Mouse (Mus musculus): ENCODE results near the gene Il13. TPM values are rescaled to one million over a fixed set of nuclear protein-coding genes. Genes with fewer than 3 reads are reported as not detected.

The Il13 gene
- polyA plus RNA-seq, 1 experiment from 2014 or later: not detected

DNA sequence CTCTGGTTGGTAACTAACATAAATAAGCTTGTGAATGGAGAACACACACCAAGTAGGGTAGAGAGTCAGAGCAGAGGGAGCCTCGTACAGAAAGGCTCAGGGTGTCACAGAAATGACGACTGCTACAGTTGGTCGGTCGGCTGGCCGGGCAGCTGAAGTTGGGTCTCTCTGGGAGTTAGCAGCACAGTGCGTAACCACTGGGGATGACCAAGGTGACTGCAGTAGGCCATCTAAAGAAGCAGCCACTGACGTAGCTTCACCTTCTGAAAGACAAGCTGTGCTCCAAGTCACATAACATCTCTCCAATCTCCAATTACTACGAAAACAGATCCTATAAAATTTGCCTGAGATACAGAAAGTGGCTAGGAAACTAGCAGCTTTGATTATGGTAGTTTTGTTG, 22.9 kb upstream of the Il13 start:
- Histone ChIP-seq H3K36me3 (ENCODE audit: control insufficient read depth, insufficient read depth, low read length) (no peaks in the 10 kb centered on the region), H3K27me3 (ENCODE audit: control insufficient read depth, insufficient read depth, low read length) (no peaks in the 10 kb centered on the region), H3K9ac (ENCODE audit: low read depth, low read length) (no peak overlapping the region), H3K4me2 (replicated peaks; ENCODE audit: low read depth, low read length) (no peak overlapping the region), H3K4me1 (replicated peaks; ENCODE audit: control insufficient read depth, insufficient read depth, low read length) (no peaks in the 10 kb centered on the region), H3K9me3 (ENCODE audit: control insufficient read depth, low read length) (no peaks in the 10 kb centered on the region), H3K27ac (ENCODE audit: low read depth, low read length) (no peak overlapping the region), H3K4me3 (ENCODE audit: low read depth, low read length) (no peak overlapping the region)
- 92% methylated on average over 8 of the region's 8 CpGs for WGBS
- DNase-seq (ENCODE audit: low spot score): no peak
- ATAC-seq (ENCODE audit: low FRiP score): no peak

DNA sequence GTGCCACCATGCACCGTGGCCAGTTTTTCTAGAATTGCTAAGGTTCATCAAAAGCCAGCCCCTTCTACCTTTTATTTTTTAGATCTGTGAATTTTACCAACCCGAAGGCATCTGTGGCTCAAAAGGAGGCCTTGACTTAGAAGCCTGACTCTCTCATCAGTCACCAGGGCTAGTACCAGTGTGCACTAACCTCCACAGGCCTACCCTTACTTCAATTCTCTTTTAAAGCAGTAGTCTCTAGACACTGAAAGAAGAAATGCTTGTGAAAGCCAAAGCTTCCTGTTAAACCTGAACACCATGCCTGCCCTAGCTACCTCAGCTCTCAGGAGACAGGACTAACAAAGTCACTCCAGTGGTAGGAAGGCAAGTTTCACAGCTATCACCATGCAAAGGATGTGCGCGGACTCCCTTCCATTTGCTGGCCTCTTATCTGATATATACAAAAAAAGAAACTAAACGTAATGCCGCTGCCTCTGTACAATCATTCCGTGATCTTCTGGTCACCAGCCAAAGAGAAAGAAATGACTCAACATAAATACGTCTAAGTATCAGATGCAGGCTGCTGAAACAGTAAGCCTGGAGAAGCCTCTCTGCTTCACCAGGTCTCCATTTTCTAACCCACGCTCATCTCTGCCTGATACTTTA, 22.2 kb upstream of the Il13 start:
- Histone ChIP-seq H3K36me3 (ENCODE audit: control insufficient read depth, insufficient read depth, low read length) (no peaks in the 10 kb centered on the region), H3K4me3 (ENCODE audit: low read depth, low read length) (no peak overlapping the region), H3K9me3 (ENCODE audit: control insufficient read depth, low read length) (no peaks in the 10 kb centered on the region), H3K4me2 (replicated peaks; ENCODE audit: low read depth, low read length) (no peak overlapping the region), H3K27ac (ENCODE audit: low read depth, low read length) (no peak overlapping the region), H3K4me1 (replicated peaks; ENCODE audit: control insufficient read depth, insufficient read depth, low read length) (no peaks in the 10 kb centered on the region), H3K27me3 (ENCODE audit: control insufficient read depth, insufficient read depth, low read length) (no peaks in the 10 kb centered on the region), H3K9ac (ENCODE audit: low read depth, low read length) (no peak overlapping the region)
- DNase-seq (ENCODE audit: low spot score) (no peak), ATAC-seq (ENCODE audit: low FRiP score) (no peak)
- 94% methylated on average over 9 of the region's 9 CpGs for WGBS

DNA sequence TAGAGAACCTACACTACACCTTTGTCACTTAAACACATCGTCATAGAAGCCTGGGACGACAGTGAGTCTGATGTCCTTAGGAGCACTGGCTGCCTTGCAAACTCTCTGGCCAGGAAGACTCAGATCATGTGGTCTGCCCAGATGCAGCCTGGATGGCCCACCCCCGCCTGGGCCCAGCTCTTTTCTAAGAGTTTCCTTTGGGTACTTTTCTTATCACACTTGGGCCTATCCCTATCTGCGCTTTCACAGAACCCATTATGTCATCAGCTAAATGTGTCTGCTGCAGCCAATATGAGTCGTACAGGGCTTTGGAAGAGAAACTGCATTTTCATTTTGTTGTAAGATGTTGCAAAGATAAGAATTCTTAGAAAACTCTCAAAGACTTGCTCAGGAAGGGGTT, 20.5 kb upstream of the Il13 start:
- no peak overlapping the region for H3K4me3 ChIP-seq (ENCODE audit: low read depth, low read length)
- DNase-seq (ENCODE audit: low spot score) (no peak), ATAC-seq (ENCODE audit: low FRiP score) (no peak)
- no peak overlapping the region for H3K27ac ChIP-seq (ENCODE audit: low read depth, low read length)
- no peak overlapping the region for H3K4me2 ChIP-seq (replicated peaks; ENCODE audit: low read depth, low read length)
- no peaks in the 10 kb centered on the region for H3K4me1 ChIP-seq (replicated peaks; ENCODE audit: control insufficient read depth, insufficient read depth, low read length)
- H3K9me3 ChIP-seq (ENCODE audit: control insufficient read depth, low read length): no peaks in the 10 kb centered on the region
- WGBS: 92% methylated on average over 5 of the region's 5 CpGs
- H3K36me3 ChIP-seq (ENCODE audit: control insufficient read depth, insufficient read depth, low read length): 0 out of 2 replicates have a peak, but pooled peaks cover 2% of the 10 kb centered on the region
- H3K27me3 ChIP-seq (ENCODE audit: control insufficient read depth, insufficient read depth, low read length): no peaks in the 10 kb centered on the region
- no peak overlapping the region for H3K9ac ChIP-seq (ENCODE audit: low read depth, low read length)

DNA sequence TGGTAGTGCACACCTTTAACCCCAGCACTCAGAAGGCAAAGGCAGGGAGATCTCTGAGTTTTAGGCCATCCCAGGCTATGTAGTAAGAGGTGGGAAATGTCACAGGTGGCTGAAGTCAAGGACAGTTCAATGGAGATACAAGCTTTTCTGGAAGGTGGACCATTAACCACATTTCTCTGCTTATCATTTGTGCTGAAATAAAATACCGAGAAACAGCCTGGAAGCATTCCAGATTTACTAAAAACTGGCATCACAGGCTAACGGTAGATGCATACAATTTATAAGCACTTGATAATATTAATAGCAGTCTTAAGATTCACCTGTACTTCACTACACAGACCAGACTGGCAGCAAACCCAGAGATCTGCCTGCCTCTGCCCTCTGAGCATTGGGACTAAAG, 17.9 kb upstream of the Il13 start:
- WGBS: 100% methylated on average over 2 of the region's 2 CpGs
- ATAC-seq (ENCODE audit: low FRiP score) (no peak), DNase-seq (ENCODE audit: low spot score) (no peak)
- Histone ChIP-seq H3K27ac (ENCODE audit: low read depth, low read length) (no peak overlapping the region), H3K36me3 (ENCODE audit: control insufficient read depth, insufficient read depth, low read length) (0 out of 2 replicates have a peak, but pooled peaks cover 2% of the 10 kb centered on the region), H3K9me3 (ENCODE audit: control insufficient read depth, low read length) (no peaks in the 10 kb centered on the region), H3K4me1 (replicated peaks; ENCODE audit: control insufficient read depth, insufficient read depth, low read length) (no peaks in the 10 kb centered on the region), H3K4me2 (replicated peaks; ENCODE audit: low read depth, low read length) (no peak overlapping the region), H3K27me3 (ENCODE audit: control insufficient read depth, insufficient read depth, low read length) (no peaks in the 10 kb centered on the region), H3K9ac (ENCODE audit: low read depth, low read length) (no peak overlapping the region), H3K4me3 (ENCODE audit: low read depth, low read length) (no peak overlapping the region)

DNA sequence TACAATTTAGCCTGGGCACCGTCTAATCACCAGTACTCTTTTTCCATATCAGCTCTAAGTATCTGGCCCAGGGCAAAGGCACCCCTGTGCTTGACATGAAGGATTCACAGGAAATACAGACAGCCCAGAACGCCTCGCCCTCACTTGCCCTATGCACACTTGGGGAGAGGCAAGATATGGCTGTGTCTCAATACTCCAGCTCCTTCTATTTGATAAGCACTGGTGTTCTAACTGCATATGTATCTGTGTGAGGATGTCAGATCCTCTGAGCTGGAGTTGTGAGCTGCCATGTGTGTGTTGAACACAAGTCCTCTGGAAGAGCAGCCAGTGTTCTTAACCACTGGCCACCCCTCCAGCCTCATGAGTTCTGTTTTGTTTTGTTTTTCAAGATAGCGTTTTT, 16.9 kb upstream of the Il13 start:
- WGBS: 92% methylated on average over 4 of the region's 4 CpGs
- Histone ChIP-seq H3K27ac (ENCODE audit: low read depth, low read length) (no peak overlapping the region), H3K9ac (ENCODE audit: low read depth, low read length) (no peak overlapping the region), H3K27me3 (ENCODE audit: control insufficient read depth, insufficient read depth, low read length) (no peaks in the 10 kb centered on the region), H3K4me3 (ENCODE audit: low read depth, low read length) (no peak overlapping the region), H3K4me1 (replicated peaks; ENCODE audit: control insufficient read depth, insufficient read depth, low read length) (no peaks in the 10 kb centered on the region), H3K36me3 (ENCODE audit: control insufficient read depth, insufficient read depth, low read length) (0 out of 2 replicates have a peak, but pooled peaks cover 2% of the 10 kb centered on the region), H3K4me2 (replicated peaks; ENCODE audit: low read depth, low read length) (no peak overlapping the region), H3K9me3 (ENCODE audit: control insufficient read depth, low read length) (no peaks in the 10 kb centered on the region)
- no peak for DNase-seq (ENCODE audit: low spot score)
- ATAC-seq (ENCODE audit: low FRiP score): no peak

DNA sequence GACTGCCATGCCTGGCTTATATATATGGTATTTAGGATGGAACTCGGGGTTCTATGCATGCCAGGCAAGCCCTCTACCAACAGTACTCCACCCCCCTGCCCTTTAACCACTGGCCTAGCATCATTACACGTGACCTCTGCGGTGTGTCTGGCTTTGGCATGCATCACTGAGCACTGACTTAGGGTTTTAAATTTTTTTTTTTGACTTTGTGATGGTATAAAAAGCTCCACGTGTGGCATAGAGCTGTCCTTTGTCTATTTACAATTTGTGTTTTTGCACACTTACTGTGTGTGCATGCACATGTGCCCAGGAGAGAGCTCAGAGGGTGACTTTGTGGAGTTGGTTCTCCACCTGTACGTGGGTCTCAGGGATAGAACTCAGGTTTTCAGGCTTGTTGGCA, 9.5 kb upstream of the Il13 start:
- 75% methylated on average over 5 of the region's 5 CpGs for WGBS
- no peaks in the 10 kb centered on the region for H3K4me1 ChIP-seq (replicated peaks; ENCODE audit: control insufficient read depth, insufficient read depth, low read length)
- H3K9ac ChIP-seq (ENCODE audit: low read depth, low read length): no peak overlapping the region
- ATAC-seq (ENCODE audit: low FRiP score): no peak
- DNase-seq (ENCODE audit: low spot score): no peak
- no peaks in the 10 kb centered on the region for H3K27me3 ChIP-seq (ENCODE audit: control insufficient read depth, insufficient read depth, low read length)
- H3K4me2 ChIP-seq (replicated peaks; ENCODE audit: low read depth, low read length): no peak overlapping the region
- no peaks in the 10 kb centered on the region for H3K9me3 ChIP-seq (ENCODE audit: control insufficient read depth, low read length)
- H3K36me3 ChIP-seq (ENCODE audit: control insufficient read depth, insufficient read depth, low read length): no peaks in the 10 kb centered on the region
- H3K27ac ChIP-seq (ENCODE audit: low read depth, low read length): no peak overlapping the region
- H3K4me3 ChIP-seq (ENCODE audit: low read depth, low read length): no peak overlapping the region

DNA sequence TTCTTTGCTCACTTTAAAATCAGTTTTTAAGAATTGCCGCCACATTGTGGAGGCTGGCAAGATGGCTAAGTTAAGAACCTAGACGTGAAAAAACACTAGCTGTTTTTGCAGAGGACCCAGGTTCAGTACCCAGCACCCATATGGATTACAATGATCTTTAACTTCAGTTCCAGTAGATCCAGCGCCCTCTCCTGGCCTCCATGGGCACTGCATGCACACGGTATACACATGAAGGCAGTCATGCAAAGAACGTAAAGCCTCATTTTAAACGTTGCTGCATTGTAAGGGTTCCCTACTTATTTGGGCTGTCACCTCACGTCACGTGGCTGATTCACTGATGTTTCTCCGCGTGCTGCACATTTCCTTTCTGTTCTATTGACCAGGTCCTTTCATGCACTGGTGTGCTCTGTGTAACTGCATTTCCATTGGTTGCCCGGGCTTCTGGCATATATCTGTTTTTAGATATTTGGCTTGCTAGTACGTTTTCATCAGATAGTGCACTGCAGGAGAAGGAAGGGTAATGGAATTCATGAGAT, 8.3 kb upstream of the Il13 start:
- ATAC-seq (ENCODE audit: low FRiP score): no peak
- Histone ChIP-seq H3K9me3 (ENCODE audit: control insufficient read depth, low read length) (no peaks in the 10 kb centered on the region), H3K4me2 (replicated peaks; ENCODE audit: low read depth, low read length) (no peak overlapping the region), H3K9ac (ENCODE audit: low read depth, low read length) (no peak overlapping the region), H3K27ac (ENCODE audit: low read depth, low read length) (no peak overlapping the region), H3K4me3 (ENCODE audit: low read depth, low read length) (no peak overlapping the region), H3K27me3 (ENCODE audit: control insufficient read depth, insufficient read depth, low read length) (peaks cover under 1% of the 10 kb centered on the region; the same call in 1 of the 2 replicates), H3K4me1 (replicated peaks; ENCODE audit: control insufficient read depth, insufficient read depth, low read length) (no peaks in the 10 kb centered on the region), H3K36me3 (ENCODE audit: control insufficient read depth, insufficient read depth, low read length) (no peaks in the 10 kb centered on the region)
- 79% methylated on average over 12 of the region's 12 CpGs for WGBS
- peak; percentile 7 for DNase-seq (ENCODE audit: low spot score)

DNA sequence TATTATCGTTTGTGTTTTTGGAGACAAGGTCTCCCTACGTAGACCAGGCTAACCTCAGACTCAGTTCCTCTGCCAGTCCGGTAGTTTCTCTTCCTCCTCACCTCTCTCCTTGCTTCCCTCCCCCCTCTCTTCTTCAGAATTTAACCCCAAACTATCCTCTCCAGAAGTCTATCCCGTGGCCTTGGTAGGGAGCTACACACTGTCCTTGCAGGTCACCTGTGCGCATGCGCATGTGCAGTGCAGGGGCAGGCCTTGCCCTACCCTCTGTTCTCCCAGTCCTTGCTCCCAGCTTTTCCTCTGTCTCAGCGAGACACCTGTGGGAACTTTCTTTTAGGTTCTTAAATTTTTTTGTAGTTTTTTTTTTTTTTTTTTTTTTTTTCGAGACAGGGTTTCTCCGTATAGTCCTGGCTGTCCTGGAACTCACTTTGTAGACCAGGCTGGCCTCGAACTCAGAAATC, 3.3 kb upstream of the Il13 start:
- whole genome bisulfite sequencing: 84% methylated on average over 10 of the region's 10 CpGs
- peaks cover 20% of the 10 kb centered on the region for H3K27me3 ChIP-seq (ENCODE audit: control insufficient read depth, insufficient read depth, low read length)

More for the DNA sequence above, 3.3 kb upstream of the Il13 start:
- H3K4me2 ChIP-seq (replicated peaks; ENCODE audit: low read depth, low read length): no peak overlapping the region
- no peak overlapping the region for H3K4me3 ChIP-seq (ENCODE audit: low read depth, low read length)
- no peak overlapping the region for H3K9ac ChIP-seq (ENCODE audit: low read depth, low read length)
- H3K9me3 ChIP-seq (ENCODE audit: control insufficient read depth, low read length): no peaks in the 10 kb centered on the region
- DNase-seq (ENCODE audit: low spot score) (no peak), ATAC-seq (ENCODE audit: low FRiP score) (no peak)
- H3K27ac ChIP-seq (ENCODE audit: low read depth, low read length): no peak overlapping the region
- H3K36me3 ChIP-seq (ENCODE audit: control insufficient read depth, insufficient read depth, low read length): no peaks in the 10 kb centered on the region
- H3K4me1 ChIP-seq (replicated peaks; ENCODE audit: control insufficient read depth, insufficient read depth, low read length): peaks cover 6% of the 10 kb centered on the region; the same call in 1 of the 2 replicates

Measured in hindbrain, embryonic 11.5 days (tissue).